ENCODE assay signal across 23 mouse cellular contexts in genomic region chr6:32943651-32944050, GRCm38 (mm10).
DNase-seq lines count a peak whose midpoint lies in the region; ATAC-seq and TF ChIP-seq lines count a peak whose summit lies in the region.
"Had no signal": no experiment of that assay in that cellular context is flagged by ENCODE, and none has a peak within 500 bp of the region (broad histone marks: within the 10 kb centered on the region; RNA-seq: fewer than 3 reads in every experiment).

No protein-coding gene starts in this region.

- no peak for ATAC-seq in cerebellum, adult (ENCODE audit: insufficient number of reproducible peaks, low FRiP score, low TSS enrichment)
- ATAC-seq: forebrain, embryonic 15.5 days; intestine, postnatal 0 days; Patski had no signal

- no peak for TF ChIP-seq POLR2A in cerebellum, adult 2 months (IDR thresholded peaks at IDR 0.05; ENCODE audit: borderline replicate concordance, insufficient read depth, low read length)

- H3K27me3 ChIP-seq in cerebellum, adult 2 months (ENCODE audit: control insufficient read depth, insufficient read depth, low read length) = no peaks in the 10 kb centered on the region
- H3K27me3 ChIP-seq: embryonic facial prominence, embryonic 13.5 days; forebrain, embryonic 15.5 days; hindbrain, embryonic 12.5 days; hindbrain, embryonic 15.5 days; Patski had no signal

- H3K4me1 ChIP-seq in cerebellum, adult 2 months (ENCODE audit: control insufficient read depth, insufficient read depth, low read length) = peaks cover 2% of the 10 kb centered on the region; the same call in 1 of the 2 replicates
- H3K4me1 ChIP-seq: hindbrain, embryonic 15.5 days had no signal

- TF ChIP-seq CTCF in cerebellum, adult 2 months (IDR thresholded peaks at IDR 0.05; ENCODE audit: borderline replicate concordance, insufficient read depth, low read depth, low read length) = no peak

- peak; percentile 31 for DNase-seq in cerebellum, adult 11 months
- DNase-seq in cerebellum, adult 2 months = peak; percentile 40 to 74
- peak; percentile 52 for DNase-seq in cerebellum, adult 9-11 months
- DNase-seq in cerebellum, postnatal 25 days = peak; percentile 41 to 62
- no peak for DNase-seq in right cerebral cortex, postnatal 36 days (ENCODE audit: low spot score in 2 of 2)
- DNase-seq in urinary bladder, adult 18-20 months (ENCODE audit: low spot score in 2 of 2) = no peak
- DNase-seq in gastrocnemius, adult 8-10 months (ENCODE audit: low spot score in 2 of 2) = no peak
- DNase-seq: adrenal gland, postnatal 10 days; adrenal gland, postnatal 36 days; embryo, embryonic 11 days; gastrocnemius, postnatal 14 days; heart, adult 11 months; kidney, adult 8-10 months had no signal

- H3K4me3 ChIP-seq in cerebellum, adult 2 months (replicated peaks; ENCODE audit: insufficient read depth, low read depth, low read length) = no peak overlapping the region
- H3K4me3 ChIP-seq: embryonic facial prominence, embryonic 10.5 days; embryonic facial prominence, embryonic 13.5 days; erythroblast, embryonic 14.5 days; forebrain, embryonic 12.5 days; forebrain, embryonic 15.5 days; hindbrain, embryonic 12.5 days; hindbrain, embryonic 15.5 days had no signal

- WGBS in cerebellum, adult 2 months = 54% methylated on average over 4 of the region's 4 CpGs

- H3K27ac ChIP-seq in cerebellum, adult 2 months (ENCODE audit: insufficient read depth, low read length) = no peak overlapping the region
- H3K27ac ChIP-seq: embryonic facial prominence, embryonic 10.5 days; embryonic facial prominence, embryonic 13.5 days; forebrain, embryonic 12.5 days; forebrain, embryonic 15.5 days; hindbrain, embryonic 12.5 days; hindbrain, embryonic 15.5 days had no signal

Comparison
In these comparisons a context has a peak if more than half of its experiments do, and no peak if none do; other contexts are left out.
1. DNase-seq: peak in cerebellum, adult 11 months (single experiment), cerebellum, adult 2 months (2 of 2), cerebellum, adult 9-11 months (single experiment) and cerebellum, postnatal 25 days (2 of 2); none in right cerebral cortex, postnatal 36 days (0 of 2), urinary bladder, adult 18-20 months (0 of 2) and gastrocnemius, adult 8-10 months (0 of 2).